Mouse (Mus musculus) layer of hippocampus, adult 2 months (tissue): Measurements from ENCODE around the gene Mecr. TPM values are rescaled to one million over a fixed set of nuclear protein-coding genes. Genes with fewer than 3 reads are reported as not detected.

Experiments
- DNase-seq, 2 experiments: peaks; one replicate each; pipeline ENCODE4 v3.0.0; 2022; ENCODE audit warnings: low spot score in 2 of 2
- H3K27ac ChIP-seq: fragments of 200-600 bp; 2 replicates; pipeline ENCODE4 v1.8.1; 2022
- H3K4me3 ChIP-seq: fragments of 200-600 bp; 2 replicates; pipeline ENCODE4 v1.8.1; 2022; ENCODE audit warnings: mild to moderate bottlenecking
- CTCF ChIP-seq: fragments of 200-600 bp; conservative IDR thresholded peaks from 2 replicates; pipeline ENCODE4 v1.8.1; 2022; ENCODE audit warnings: antibody characterized with exemption, mild to moderate bottlenecking, moderate library complexity
- total RNA-seq, 2 experiments: library from RNA; stranded (reverse); gene quantifications; 2 replicates each; pipeline ENCODE4 v1.2.3; 2021

Gene Mecr
- total RNA-seq, 2 experiments from 2014 or later = 33.1 to 35.8 TPM

GRCm38 (mm10) chr4:131910237-131910994 lies 67.1 kb downstream of the Mecr start:
- Histone ChIP-seq H3K4me3 (no peak overlapping the region), H3K27ac (no peak overlapping the region)
- TF ChIP-seq CTCF = no peak
- DNase-seq = no peak

- H3K27ac ChIP-seq = no peak overlapping the region
- H3K4me3 ChIP-seq = no peak overlapping the region
- DNase-seq = no peak
- TF ChIP-seq CTCF = no peak
Measured at GRCm38 (mm10) chr4:131911521-131911920, 68.3 kb downstream of the Mecr start.

GRCm38 (mm10) chr4:131913526-131913925 lies 70.3 kb downstream of the Mecr start:
- DNase-seq = no peak
- H3K27ac ChIP-seq = no peak overlapping the region
- TF ChIP-seq CTCF = no peak
- H3K4me3 ChIP-seq = no peak overlapping the region

DNA sequence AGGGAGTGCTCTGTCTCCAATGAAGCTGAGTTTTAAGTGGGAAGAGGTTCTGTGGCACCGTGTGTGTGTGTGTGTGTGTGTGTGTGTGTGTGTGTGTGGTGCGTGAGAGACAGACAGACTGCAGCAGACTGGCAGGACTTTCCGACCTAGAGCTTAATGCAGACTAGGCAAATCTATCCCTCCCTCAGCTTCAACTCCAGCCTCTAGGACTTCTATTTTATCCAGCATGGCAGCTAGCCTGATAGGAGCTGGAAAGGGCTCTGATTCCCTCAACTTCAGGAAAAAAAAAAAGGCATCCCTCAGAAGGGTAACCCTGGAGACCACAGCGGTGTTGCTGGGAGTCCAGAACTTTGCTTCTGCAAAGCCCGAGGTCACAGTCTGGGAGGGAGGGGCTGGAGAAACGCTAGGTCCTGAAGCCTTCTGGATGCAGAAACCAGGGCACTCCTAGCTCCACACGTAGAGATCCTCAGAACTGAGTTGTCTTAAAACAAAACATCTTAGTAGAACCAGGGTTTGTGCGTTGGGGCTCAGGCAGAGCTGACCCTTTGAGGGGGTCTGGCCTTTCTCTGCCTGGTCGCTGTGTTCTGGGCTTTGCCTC lies 70.9 kb downstream of the Mecr start:
- no peak for DNase-seq
- Histone ChIP-seq H3K27ac (no peak overlapping the region), H3K4me3 (no peak overlapping the region)
- no peak for TF ChIP-seq CTCF

- Histone ChIP-seq H3K27ac (no peak overlapping the region), H3K4me3 (peak overlapping the region; percentile 30)
- no peak for TF ChIP-seq CTCF
- DNase-seq = no peak
Measured at GRCm38 (mm10) chr4:131914891-131915469, 71.7 kb downstream of the Mecr start.

DNA sequence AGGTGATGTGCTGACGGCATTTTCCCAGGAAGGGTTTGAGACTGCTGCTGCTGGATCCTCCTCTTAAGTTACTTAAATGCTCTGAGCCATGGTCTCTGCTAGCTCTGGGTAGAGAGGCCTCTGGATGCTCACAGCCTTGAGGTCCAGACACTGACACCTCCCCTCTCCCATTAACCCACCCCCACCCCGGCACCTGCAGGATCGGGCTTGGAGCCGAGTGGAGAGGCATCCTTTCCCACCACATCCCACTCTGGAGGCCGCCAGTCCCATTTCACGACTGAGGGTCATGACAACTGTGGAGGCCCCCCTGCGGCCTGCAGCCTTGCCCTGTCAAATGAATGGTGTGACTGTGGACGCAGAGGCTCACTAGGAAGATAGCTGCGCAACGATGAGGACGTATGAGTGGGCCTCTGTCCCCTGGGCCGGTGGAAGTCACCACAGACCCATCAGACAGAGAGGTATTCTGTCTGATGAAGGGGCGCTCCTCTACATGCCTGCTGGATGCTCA lies 72.6 kb downstream of the Mecr start:
- Histone ChIP-seq H3K27ac (no peak overlapping the region), H3K4me3 (no peak overlapping the region)
- no peak for DNase-seq
- TF ChIP-seq CTCF = no peak

DNA sequence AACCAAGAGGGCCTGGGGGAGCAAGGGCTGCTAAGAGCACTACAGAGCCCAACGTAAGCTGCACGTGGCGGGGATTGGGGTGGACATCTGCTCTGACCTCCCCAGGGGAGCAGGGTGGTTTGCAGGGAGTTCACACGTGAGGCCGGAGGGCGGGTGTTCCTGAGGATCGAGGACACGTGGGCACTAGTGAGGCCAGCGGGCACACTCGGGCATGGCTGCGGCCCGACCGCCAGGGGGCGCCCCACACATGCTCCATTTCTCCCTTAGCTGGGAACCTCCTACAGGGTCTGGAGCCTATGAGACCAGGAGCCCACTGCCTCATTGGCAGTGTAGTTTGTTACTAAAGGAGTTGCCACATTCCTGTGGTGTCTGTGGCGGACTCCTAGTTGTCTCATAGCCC lies 73.2 kb downstream of the Mecr start:
- Histone ChIP-seq H3K27ac (no peak overlapping the region), H3K4me3 (no peak overlapping the region)
- TF ChIP-seq CTCF = peak; percentile 96
- peak; percentile 39 to 82 for DNase-seq

- Histone ChIP-seq H3K4me3 (no peak overlapping the region), H3K27ac (no peak overlapping the region)
- no peak for TF ChIP-seq CTCF
- DNase-seq = no peak
Measured at GRCm38 (mm10) chr4:131917010-131917555, 73.8 kb downstream of the Mecr start.

Other genes starting within 250 kb of the Mecr start
- 100 to 1,000 TPM; 101 to 108 TPM for gene Ptpru, start 5.2 kb upstream of the Mecr start, total RNA-seq
- gene Srsf4, start 30.1 kb downstream of the Mecr start, total RNA-seq = 10 to 100 TPM; 67.3 to 75.0 TPM
- 1 to 10 TPM; 1.5 to 1.7 TPM for gene Tmem200b, start 78.3 kb downstream of the Mecr start, total RNA-seq
- gene Gm10300, start 231.2 kb downstream of the Mecr start, total RNA-seq = not detected
- gene Epb41, start 231.9 kb downstream of the Mecr start, total RNA-seq = 10 to 100 TPM; 21.5 to 23.2 TPM